Mouse (Mus musculus) intestine, postnatal 0 days (tissue): ENCODE results near the gene Nabp2. TPM values are rescaled to one million over a fixed set of nuclear protein-coding genes. Genes with fewer than 3 reads are reported as not detected.
A peak's percentile ranks its signal among the peaks of the same experiment; 100 is the strongest.

Source experiments
- ATAC-seq: fragments of 200-750 bp; cut with Nextera tagmentation; 2 replicates; pipeline ENCODE4 v1.8.0; 2017; ENCODE audit warnings: mild to moderate bottlenecking, moderate TSS enrichment, moderate library complexity
- H3K27ac ChIP-seq: fragments of 300-500 bp; sonication (generic); 2 replicates; pipeline ENCODE4 v1.5.1; 2014; ENCODE audit warnings: mild to moderate bottlenecking, low read depth, low read length, moderate library complexity
- H3K27me3 ChIP-seq: fragments of 300-500 bp; sonication (generic); replicated peaks from 2 replicates; pipeline ENCODE4 v1.6.1; 2014; ENCODE audit warnings: low read length, mixed read lengths; ENCODE audit not compliant: control insufficient read depth, insufficient read depth
- H3K36me3 ChIP-seq: fragments of 300-500 bp; sonication (generic); 2 replicates; pipeline ENCODE4 v1.6.1; 2014; ENCODE audit warnings: mild to moderate bottlenecking, moderate library complexity; ENCODE audit not compliant: control insufficient read depth, insufficient read depth
- H3K4me1 ChIP-seq: fragments of 300-500 bp; sonication (generic); replicated peaks from 2 replicates; pipeline ENCODE4 v1.6.1; 2014; ENCODE audit warnings: antibody characterized with exemption, low read length, mixed read lengths; ENCODE audit not compliant: control insufficient read depth, insufficient read depth
- H3K4me2 ChIP-seq: fragments of 300-500 bp; sonication (generic); replicated peaks from 2 replicates; pipeline ENCODE4 v1.6.1; 2014; ENCODE audit warnings: low read depth, mild to moderate bottlenecking, moderate library complexity
- H3K4me3 ChIP-seq: fragments of 300-500 bp; sonication (generic); 2 replicates; pipeline ENCODE4 v1.5.1; 2014; ENCODE audit warnings: low read depth, low read length
- H3K9ac ChIP-seq: fragments of 300-500 bp; sonication (generic); 2 replicates; pipeline ENCODE4 v1.6.1; 2014; ENCODE audit warnings: mild to moderate bottlenecking, low read depth, low read length
- H3K9me3 ChIP-seq: fragments of 300-500 bp; sonication (generic); 2 replicates; pipeline ENCODE4 v1.6.1; 2016; ENCODE audit warnings: mixed run types; ENCODE audit not compliant: control insufficient read depth
- CTCF ChIP-seq: sonication (generic); IDR thresholded peaks from 2 replicates; pipeline ENCODE4 v1.5.1; 2016; ENCODE audit warnings: low read depth, mild to moderate bottlenecking, control low read depth, antibody characterized with exemption, moderate library complexity
- WGBS: fragments of 180-500 bp; shearing (Covaris S2); extraction: QIAGEN DNeasy Blood & Tissue Kit; methylation state at CpG from one replicate; pipeline ENCODE4 v1.1.7; 2014; 5-methylcytosine and 5-hydroxymethylcytosine counted together
- polyA plus RNA-seq: library from polyadenylated mRNA; unstranded; fragments of >200 nt; fragmentation: Nextera tagmentation; extraction: Ambion mirVana; gene quantifications from 2 replicates; pipeline ENCODE4 v1.2.1, GENCODE M21; 2015

The Nabp2 gene
- 79.2 and 82.5 TPM in 2 replicates for polyA plus RNA-seq

DNA sequence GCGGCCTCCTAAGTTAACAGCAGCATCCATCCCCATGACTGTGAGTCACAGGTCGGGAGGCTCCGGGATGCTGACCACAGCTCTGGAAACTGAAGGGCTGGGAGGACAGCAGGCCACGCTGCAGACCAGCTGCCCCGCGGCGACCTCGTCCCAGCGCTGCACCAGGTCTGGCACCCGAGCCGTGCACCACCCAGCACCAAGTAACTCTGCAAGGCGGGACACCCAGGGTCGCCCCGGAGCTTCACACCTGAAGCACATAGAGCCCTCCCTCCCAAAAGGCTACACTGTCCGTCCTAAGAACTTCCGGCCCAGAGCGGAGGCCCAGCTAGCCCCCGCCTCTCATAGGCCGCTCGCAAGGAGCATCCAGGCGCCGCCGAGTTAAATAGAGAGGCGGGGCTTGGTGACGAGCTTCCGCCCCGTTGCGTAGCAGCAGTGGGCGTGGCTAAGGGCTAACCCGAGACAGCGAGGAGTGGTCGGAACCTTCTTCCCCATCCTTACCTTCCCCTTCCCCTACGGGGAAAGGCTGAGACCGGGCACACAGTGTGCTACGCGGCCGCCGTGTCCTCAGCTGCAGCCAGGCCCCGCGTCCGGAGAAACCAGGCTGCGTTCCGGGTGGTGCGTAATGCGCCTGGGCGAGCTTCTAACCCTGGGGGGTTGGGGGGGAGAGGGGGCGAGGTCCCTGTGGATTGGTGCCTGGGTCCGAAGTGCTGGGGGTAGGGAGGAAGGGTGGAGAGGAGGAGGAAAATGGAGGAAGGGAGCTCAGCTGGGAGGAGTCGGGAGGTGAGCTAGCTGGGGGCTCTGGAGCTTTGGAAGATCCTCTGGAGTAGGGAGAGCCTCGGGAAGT, at the start of gene Nabp2, which contains the start of gene Rnf41:
Nabp2 (minus strand) TSS at position 282 of the 844 bp plus-strand sequence.
Rnf41 (plus strand) TSS at position 447 of the 844 bp plus-strand sequence.
- Histone ChIP-seq H3K4me2 (peak within 1 kb of the TSS; percentile 88), H3K9me3 (no peaks in the 10 kb centered on the region), H3K36me3 (peaks cover 14% of the 10 kb centered on the region), H3K27ac (peak within 1 kb of the TSS; percentile 93), H3K27me3 (no peaks in the 10 kb centered on the region), H3K4me1 (peaks cover 4% of the 10 kb centered on the region; the same call in 1 of the 2 replicates), H3K4me3 (peak within 1 kb of the TSS; percentile 98), H3K9ac (peak within 1 kb of the TSS; percentile 82)
- ATAC-seq: peak; percentile 68
- WGBS: under 1% methylated on average over 50 of the region's 50 CpGs
- TF ChIP-seq CTCF: peak; percentile 14; the same call in 1 of the 2 replicates

DNA sequence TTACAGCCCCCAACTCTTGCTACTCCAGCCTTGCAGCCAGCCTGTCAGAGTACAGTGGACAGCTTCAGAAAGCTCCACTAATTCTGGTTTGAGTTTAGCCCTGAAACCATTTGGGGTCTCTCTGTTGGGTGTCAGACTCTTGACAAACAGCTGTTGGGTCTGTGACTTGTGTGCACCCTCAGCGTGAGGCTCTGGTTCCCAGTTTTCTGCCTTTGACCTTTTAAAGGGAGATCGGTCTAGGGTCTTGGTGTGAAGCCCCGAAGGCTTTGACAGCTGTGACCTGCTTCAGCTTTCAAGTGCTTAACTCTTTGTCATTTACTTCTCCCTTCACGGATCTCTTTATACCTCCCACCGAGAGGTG, 49.0 kb upstream of the Nabp2 start:
- Histone ChIP-seq H3K36me3 (peaks cover 29% of the 10 kb centered on the region), H3K4me1 (no peaks in the 10 kb centered on the region), H3K4me2 (peak overlapping the region; percentile 80), H3K9me3 (no peaks in the 10 kb centered on the region), H3K27me3 (no peaks in the 10 kb centered on the region), H3K27ac (peak overlapping the region; percentile 8; the same call in 1 of the 2 replicates), H3K4me3 (peak overlapping the region; percentile 66), H3K9ac (peak overlapping the region; percentile 18; the same call in 1 of the 2 replicates)
- WGBS: 3% methylated on average over 5 of the region's 5 CpGs
- TF ChIP-seq CTCF: no peak
- no peak for ATAC-seq

DNA sequence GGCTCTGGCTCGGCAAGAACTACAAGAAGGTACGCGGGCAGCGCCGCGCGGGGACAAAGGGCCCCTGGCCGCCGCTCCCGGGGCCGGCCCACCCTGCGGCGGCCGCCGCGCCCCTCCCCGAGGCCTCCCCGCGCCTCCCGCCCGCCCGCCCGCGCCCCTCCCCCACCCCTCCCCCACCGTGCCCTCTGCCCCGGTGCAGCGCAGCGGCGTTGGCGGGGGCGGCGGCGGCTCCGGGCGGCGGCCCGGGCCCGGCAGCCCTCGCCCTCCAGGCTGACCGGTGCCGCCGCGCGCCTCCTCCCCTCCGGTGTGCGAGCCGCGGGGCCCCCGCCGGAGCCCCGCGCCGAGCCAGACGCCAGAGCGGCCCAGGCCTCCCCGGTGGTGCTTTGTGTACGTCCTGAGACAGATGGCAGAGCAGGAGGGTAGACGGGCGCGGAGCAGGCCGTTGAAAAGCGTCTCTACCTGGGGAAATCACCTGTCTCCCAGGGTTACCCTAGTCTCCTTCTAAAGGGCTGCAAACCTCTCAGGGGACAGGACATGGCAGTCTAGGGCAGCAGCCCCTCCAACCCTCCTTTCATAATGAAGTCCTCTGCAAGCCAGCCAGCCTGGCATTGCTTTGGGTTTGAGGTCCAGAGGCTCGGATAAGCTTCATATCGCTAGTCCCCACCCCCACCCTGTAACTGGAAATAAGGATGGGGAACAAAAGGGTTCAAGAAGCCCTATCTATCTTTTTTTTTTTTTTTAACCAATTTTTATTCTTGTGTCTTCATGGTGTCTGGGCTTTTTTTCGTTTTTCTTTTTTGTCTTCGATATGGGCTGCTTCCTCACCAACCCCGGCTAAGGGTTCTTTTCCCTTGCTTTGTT, 48.3 kb upstream of the Nabp2 start:
- no peak for TF ChIP-seq CTCF
- Histone ChIP-seq H3K9me3 (no peaks in the 10 kb centered on the region), H3K4me2 (peak overlapping the region; percentile 80), H3K4me3 (peak overlapping the region; percentile 66), H3K9ac (peak overlapping the region; percentile 94), H3K27ac (peak overlapping the region; percentile 97), H3K27me3 (no peaks in the 10 kb centered on the region), H3K4me1 (no peaks in the 10 kb centered on the region), H3K36me3 (peaks cover 26% of the 10 kb centered on the region)
- peak; percentile 64; the same call in 1 of the 2 replicates for ATAC-seq
- WGBS: under 1% methylated on average over 38 of the region's 67 CpGs

DNA sequence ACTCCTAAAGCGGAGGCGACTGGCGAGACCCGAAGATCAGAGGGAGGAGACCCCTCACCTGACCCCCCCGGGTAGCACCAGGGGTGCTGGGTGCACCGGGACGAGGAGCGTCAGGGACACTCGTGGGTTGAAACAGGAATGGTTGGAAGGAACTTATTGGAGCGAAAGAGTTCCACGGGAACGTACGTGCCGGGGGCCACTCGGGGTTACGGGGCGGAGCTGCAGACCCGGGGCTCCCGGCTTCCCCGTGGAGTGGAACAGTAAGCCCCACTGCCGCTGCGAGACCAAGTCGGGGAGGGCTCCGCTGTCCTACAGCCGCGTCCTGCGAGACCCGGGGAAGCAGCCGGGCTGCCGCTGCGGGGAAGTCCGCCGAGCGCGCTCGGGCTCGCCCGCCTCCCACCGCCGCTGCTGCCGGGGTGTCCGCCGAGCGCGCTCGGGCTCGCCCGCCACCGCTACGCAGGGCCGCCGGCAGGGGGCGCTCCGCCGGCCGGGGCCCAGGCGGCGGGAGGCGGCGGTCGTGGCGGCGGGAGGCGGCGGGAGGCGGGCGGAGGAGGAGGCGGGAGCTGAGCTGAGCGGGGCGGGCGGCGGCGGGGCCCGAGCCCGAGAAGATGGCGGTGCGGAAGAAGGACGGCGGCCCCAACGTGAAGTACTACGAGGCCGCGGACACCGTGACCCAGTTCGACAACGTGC, 47.6 kb upstream of the Nabp2 start, which contains the start of gene Smarcc2:
Smarcc2 (plus strand) TSS at position 530 of the 690 bp plus-strand sequence.
- Histone ChIP-seq H3K4me3 (peak within 1 kb of the TSS; percentile 66), H3K36me3 (peaks cover 19% of the 10 kb centered on the region), H3K27me3 (no peaks in the 10 kb centered on the region), H3K4me2 (peak within 1 kb of the TSS; percentile 80), H3K9me3 (no peaks in the 10 kb centered on the region), H3K4me1 (no peaks in the 10 kb centered on the region), H3K9ac (peak within 1 kb of the TSS; percentile 94), H3K27ac (peak within 1 kb of the TSS; percentile 97)
- TF ChIP-seq CTCF: peak; percentile 58
- under 1% methylated on average over 68 of the region's 86 CpGs for WGBS
- peak; percentile 84 for ATAC-seq

DNA sequence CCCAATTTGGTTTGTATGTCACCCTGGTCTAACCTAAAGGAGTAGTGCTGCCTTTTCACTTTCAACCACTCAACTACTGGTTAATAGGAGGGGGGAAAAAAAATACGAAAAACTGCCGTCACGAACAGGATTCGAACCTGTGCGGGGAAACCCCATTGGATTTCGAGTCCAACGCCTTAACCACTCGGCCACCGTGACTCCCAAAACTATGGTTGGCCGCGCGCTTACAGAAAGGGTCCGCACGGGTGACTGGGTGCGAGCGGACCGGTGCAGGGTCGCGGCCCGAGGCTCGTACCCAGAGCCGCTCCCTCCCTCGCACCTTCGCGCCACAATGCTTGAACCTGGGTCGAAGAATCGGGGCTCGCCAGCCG, 47.0 kb upstream of the Nabp2 start:
- Histone ChIP-seq H3K36me3 (peaks cover 14% of the 10 kb centered on the region), H3K27ac (peak overlapping the region; percentile 97), H3K4me3 (peak overlapping the region; percentile 66), H3K4me2 (peak overlapping the region; percentile 80), H3K4me1 (no peaks in the 10 kb centered on the region), H3K27me3 (no peaks in the 10 kb centered on the region), H3K9me3 (no peaks in the 10 kb centered on the region), H3K9ac (peak overlapping the region; percentile 94)
- ATAC-seq: peak; percentile 39
- WGBS: under 1% methylated on average over 29 of the region's 29 CpGs
- no peak for TF ChIP-seq CTCF
